Mouse (Mus musculus): Measurements from ENCODE around the gene Plcg1.

The Plcg1 gene

GRCm38 (mm10) chr2:160731117-160731838 is at the start of gene Plcg1:
Gene Plcg1, plus strand, starts transcription at chr2:160731300.
- DNase-seq = peak; percentile 94

GRCm38 (mm10) chr2:160700271-160700670 is 30.8 kb upstream of the Plcg1 start:
- no peak for DNase-seq

- DNase-seq = no peak
Observed at GRCm38 (mm10) chr2:160701603-160702002, 29.5 kb upstream of the Plcg1 start.

GRCm38 (mm10) chr2:160702824-160703223 is 28.3 kb upstream of the Plcg1 start:
- DNase-seq = no peak

GRCm38 (mm10) chr2:160707673-160708072 is 23.4 kb upstream of the Plcg1 start:
- no peak for DNase-seq

GRCm38 (mm10) chr2:160715463-160716030 is 15.6 kb upstream of the Plcg1 start:
- DNase-seq = no peak

- DNase-seq = peak; percentile 45
Observed at GRCm38 (mm10) chr2:160717269-160717668, 13.8 kb upstream of the Plcg1 start.

GRCm38 (mm10) chr2:160718811-160719210 is 12.3 kb upstream of the Plcg1 start:
- DNase-seq = no peak

- no peak for DNase-seq
Observed at GRCm38 (mm10) chr2:160722714-160723113, 8.4 kb upstream of the Plcg1 start.

- no peak for DNase-seq
Observed at GRCm38 (mm10) chr2:160723613-160724375, 7.3 kb upstream of the Plcg1 start.

GRCm38 (mm10) chr2:160724536-160724935 is 6.6 kb upstream of the Plcg1 start:
- no peak for DNase-seq

- DNase-seq = no peak
Observed at GRCm38 (mm10) chr2:160725877-160726864, 4.9 kb upstream of the Plcg1 start.

- DNase-seq = no peak
Observed at GRCm38 (mm10) chr2:160728972-160729371, 2.1 kb upstream of the Plcg1 start.

- no peak for DNase-seq
Observed at GRCm38 (mm10) chr2:160729436-160729835, 1.7 kb upstream of the Plcg1 start.

- DNase-seq = peak; percentile 51
Observed at GRCm38 (mm10) chr2:160729851-160730796, 976 bp upstream of the Plcg1 start.

GRCm38 (mm10) chr2:160730797-160731116 is 343 bp upstream of the Plcg1 start:
- DNase-seq = no peak

- peak; percentile 68 for DNase-seq
Observed at GRCm38 (mm10) chr2:160731839-160732261, 750 bp downstream of the Plcg1 start.

GRCm38 (mm10) chr2:160732420-160732995 is 1.4 kb downstream of the Plcg1 start:
- no peak for DNase-seq

GRCm38 (mm10) chr2:160733131-160733531 is 2.0 kb downstream of the Plcg1 start:
- no peak for DNase-seq

GRCm38 (mm10) chr2:160734331-160734730 is 3.2 kb downstream of the Plcg1 start:
- DNase-seq = no peak

GRCm38 (mm10) chr2:160735706-160736310 is 4.7 kb downstream of the Plcg1 start:
- DNase-seq = no peak

Data from cerebellum, adult 8-10 months (tissue).